12 mouse cellular contexts compared by ENCODE assay signal in genomic region chr14:74249263-74249878, GRCm38 (mm10).
"Had no signal": no experiment of that assay in that cellular context is flagged by ENCODE, and none has a peak within 500 bp of the region (broad histone marks: within the 10 kb centered on the region; RNA-seq: fewer than 3 reads in every experiment).

No protein-coding gene starts in this region.

- H3K27ac ChIP-seq: kidney, embryonic 15.5 days; limb, embryonic 13.5 days; liver, embryonic 14.5 days; neural tube, embryonic 13.5 days had no signal

- H3K36me3 ChIP-seq: kidney, embryonic 15.5 days; limb, embryonic 13.5 days; neural tube, embryonic 13.5 days had no signal

- H3K9ac ChIP-seq: kidney, embryonic 15.5 days; limb, embryonic 13.5 days; liver, embryonic 14.5 days; neural tube, embryonic 13.5 days had no signal

- H3K4me1 ChIP-seq: kidney, embryonic 15.5 days; limb, embryonic 13.5 days; neural tube, embryonic 13.5 days had no signal

- DNase-seq: kidney, adult 18-20 months; kidney, postnatal 14 days; left cerebral cortex, postnatal 4 days; lung, adult 18-20 months; right cerebral cortex, adult 18-20 months; right cerebral cortex, postnatal 25 days; thymus, adult 18-20 months; thymus, postnatal 14 days had no signal

- H3K4me3 ChIP-seq: kidney, embryonic 15.5 days; limb, embryonic 13.5 days; neural tube, embryonic 13.5 days had no signal

- H3K9me3 ChIP-seq: kidney, embryonic 15.5 days; limb, embryonic 13.5 days; neural tube, embryonic 13.5 days had no signal

- H3K27me3 ChIP-seq: kidney, embryonic 15.5 days; limb, embryonic 13.5 days; neural tube, embryonic 13.5 days had no signal

- H3K4me2 ChIP-seq: kidney, embryonic 15.5 days; limb, embryonic 13.5 days; neural tube, embryonic 13.5 days had no signal
